Mouse (Mus musculus) liver, embryonic 14.5 days (tissue): ENCODE results near the gene Rps2.

ENCODE experiments used
- CTCF ChIP-seq: IDR thresholded peaks from 2 replicates; pipeline ENCODE4 v1.5.1; 2016; ENCODE audit warnings: antibody characterized with exemption, low read depth, control low read depth
- EP300 ChIP-seq: IDR thresholded peaks from 2 replicates; pipeline ENCODE4 v1.6.1; 2016; ENCODE audit warnings: antibody characterized with exemption, low read depth

DNA sequence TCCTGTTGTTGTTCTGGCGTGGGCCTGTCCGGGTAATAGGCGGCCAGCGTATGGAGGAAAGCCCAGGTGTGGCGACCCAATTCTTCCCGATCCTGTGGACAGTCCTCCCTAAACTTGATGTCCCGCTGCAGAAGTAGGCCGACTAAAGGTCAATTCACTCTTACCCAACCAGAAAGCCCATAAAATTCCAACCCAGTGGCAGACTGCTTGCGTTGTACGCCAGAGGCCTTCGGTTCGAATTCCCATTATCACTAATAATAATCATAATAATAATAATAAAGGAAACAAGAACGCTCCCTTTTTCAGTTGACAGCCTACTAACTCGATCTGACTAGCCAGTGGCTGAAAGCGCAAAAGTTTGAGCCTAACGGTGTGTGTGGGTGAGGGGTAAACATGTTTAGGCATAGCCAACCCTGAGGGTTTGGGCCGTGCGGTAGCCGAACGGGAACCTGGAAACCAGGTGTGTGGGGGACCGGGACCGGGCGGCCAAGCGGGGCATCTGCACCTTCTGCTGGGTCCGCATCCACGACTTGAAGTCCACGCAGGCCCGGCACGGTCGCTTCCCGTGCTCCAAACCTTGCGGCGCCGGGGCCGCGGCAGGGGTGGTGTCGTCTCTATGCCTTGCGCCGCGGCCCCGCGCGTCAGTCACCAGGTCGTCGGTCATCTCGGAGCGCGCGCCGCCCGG, 22.4 kb upstream of the Rps2 start:
- TF ChIP-seq CTCF (no peak), EP300 (no peak)
